Mouse (Mus musculus) ES-E14 (cell line): ENCODE measurements around the gene Piezo1. TPM values are rescaled to one million over a fixed set of nuclear protein-coding genes. Genes with fewer than 3 reads are reported as not detected.

Source experiments
- DNase-seq: peaks from one replicate; pipeline ENCODE4 v3.0.0-alpha.2; 2013; ENCODE audit warnings: low read depth, low spot score
- H3K27ac ChIP-seq: 2 replicates; pipeline ENCODE4 v1.5.1; 2012; ENCODE audit warnings: low read depth, mild to moderate bottlenecking, low read length, moderate library complexity, mixed read lengths; ENCODE audit not compliant: poor library complexity, insufficient read depth, severe bottlenecking
- H3K36me3 ChIP-seq: 2 replicates; pipeline ENCODE4 v1.6.1; 2012; ENCODE audit warnings: mild to moderate bottlenecking, low read length, moderate library complexity, mixed read lengths; ENCODE audit not compliant: control insufficient read depth, poor library complexity, insufficient read depth, severe bottlenecking
- H3K4me1 ChIP-seq, 2 experiments: fragments of 150-350 bp in 1 of 2; sonication (generic) in 1 of 2; 2 replicates each; pipeline ENCODE4 v1.6.1; 2012; ENCODE audit warnings: low read length in 2 of 2, mild to moderate bottlenecking in 1 of 2, mixed read lengths in 1 of 2; ENCODE audit not compliant: control insufficient read depth in 2 of 2, insufficient read depth in 2 of 2, poor library complexity in 1 of 2
- H3K4me3 ChIP-seq, 2 experiments: fragments of 150-350 bp in 1 of 2; sonication (generic) in 1 of 2; 2 replicates each; pipeline ENCODE4 v1.5.1; 2012; ENCODE audit warnings: low read length in 2 of 2, low read depth in 1 of 2, mild to moderate bottlenecking in 1 of 2, mixed read lengths in 1 of 2; ENCODE audit not compliant: insufficient read depth in 1 of 2, poor library complexity in 1 of 2, severe bottlenecking in 1 of 2
- H3K9ac ChIP-seq: 2 replicates; pipeline ENCODE4 v1.6.1; 2012; ENCODE audit warnings: low read depth, mild to moderate bottlenecking, low read length, mixed read lengths; ENCODE audit not compliant: poor library complexity, insufficient read depth, severe bottlenecking
- H3K9me3 ChIP-seq: fragments of 150-350 bp; sonication (generic); 2 replicates; pipeline ENCODE4 v1.6.1; 2012; ENCODE audit warnings: low read depth, mild to moderate bottlenecking, low read length; ENCODE audit not compliant: control insufficient read depth, insufficient read depth
- CHD2 ChIP-seq: IDR thresholded peaks from 2 replicates; pipeline ENCODE4 v1.6.1; 2014; ENCODE audit warnings: mild to moderate bottlenecking, low read depth, low read length, inconsistent platforms
- HCFC1 ChIP-seq: IDR thresholded peaks from 2 replicates; pipeline ENCODE4 v1.6.1; 2012; ENCODE audit warnings: low read length, inconsistent platforms, borderline replicate concordance; ENCODE audit not compliant: insufficient read depth
- MAFK ChIP-seq: IDR thresholded peaks from 2 replicates; pipeline ENCODE4 v1.6.1; 2014; ENCODE audit warnings: mild to moderate bottlenecking, low read depth, low read length, inconsistent platforms; ENCODE audit not compliant: insufficient read depth
- ZC3H11A ChIP-seq: IDR thresholded peaks from 2 replicates; pipeline ENCODE4 v1.6.1; 2012; ENCODE audit warnings: low read depth, mild to moderate bottlenecking, inconsistent platforms, low read length, borderline replicate concordance
- ZNF384 ChIP-seq: IDR thresholded peaks from 2 replicates; pipeline ENCODE4 v1.6.1; 2012; ENCODE audit warnings: low read depth, low read length, inconsistent platforms
- in situ Hi-C, 2 experiments: fragments of 600-800 bp; cut with MboI; formaldehyde crosslinking; loops; one replicate each; pipeline ENCODE4 v1.15.1; 2025; ENCODE audit warnings: low sequenced_read_pairs in 2 of 2, inconsistent platforms in 1 of 2; ENCODE audit not compliant: unreplicated experiment in 2 of 2
- total RNA-seq: library from RNA; depleted of rRNA; stranded (reverse); fragments of 300-350 nt; gene quantifications from 2 replicates; pipeline ENCODE4 v1.2.3, GENCODE M21; 2012

Piezo1 gene
- total RNA-seq, 1 experiment = 204 TPM

DNA sequence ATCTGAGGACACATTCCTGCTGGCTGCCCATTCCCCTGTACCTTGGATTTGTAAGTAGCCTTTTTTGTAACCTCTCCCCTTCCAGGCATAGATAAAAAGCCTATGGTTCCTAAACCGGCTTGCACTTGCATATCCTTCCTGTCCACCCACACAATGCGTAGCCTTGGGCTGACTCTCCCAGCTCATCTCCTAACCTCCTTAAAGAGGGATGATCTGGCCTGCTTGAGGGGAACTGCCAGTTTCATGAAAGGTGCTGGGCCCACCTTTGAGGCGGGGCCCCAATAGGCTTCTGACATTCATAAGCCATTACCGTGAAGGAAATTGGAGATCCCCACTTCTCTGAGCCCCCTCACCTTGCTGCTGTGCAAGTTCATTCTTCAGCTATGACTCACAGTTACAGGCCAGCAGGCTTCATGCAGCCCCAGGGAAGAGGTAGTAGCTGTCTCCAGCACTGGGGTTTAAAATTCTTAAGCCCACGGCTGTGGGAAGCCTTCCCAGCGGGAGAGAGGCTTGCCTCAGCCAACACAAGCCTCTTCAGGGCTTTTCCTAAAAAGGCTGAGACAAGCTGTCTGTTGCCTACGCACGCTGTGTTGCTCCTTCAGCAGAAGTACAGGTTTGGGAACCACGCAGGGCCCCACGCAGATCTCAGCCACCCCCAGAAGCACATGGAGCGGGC, 89.5 kb downstream of the Piezo1 start:
- in situ Hi-C loops = no loop called here
- DNase-seq = no peak
- Histone ChIP-seq H3K4me1 (peaks cover 0 to 18% of the 10 kb centered on the region in 2 experiments; a peak in 2 of 4 replicates), H3K9ac (no peak overlapping the region), H3K4me3 (no peak overlapping the region), H3K36me3 (peaks cover under 1% of the 10 kb centered on the region; the same call in 1 of the 2 replicates), H3K9me3 (no peaks in the 10 kb centered on the region), H3K27ac (peak overlapping the region; percentile 38; the same call in 1 of the 2 replicates)
- TF ChIP-seq CHD2 (no peak), HCFC1 (no peak), ZNF384 (no peak), ZC3H11A (no peak), MAFK (no peak)

DNA sequence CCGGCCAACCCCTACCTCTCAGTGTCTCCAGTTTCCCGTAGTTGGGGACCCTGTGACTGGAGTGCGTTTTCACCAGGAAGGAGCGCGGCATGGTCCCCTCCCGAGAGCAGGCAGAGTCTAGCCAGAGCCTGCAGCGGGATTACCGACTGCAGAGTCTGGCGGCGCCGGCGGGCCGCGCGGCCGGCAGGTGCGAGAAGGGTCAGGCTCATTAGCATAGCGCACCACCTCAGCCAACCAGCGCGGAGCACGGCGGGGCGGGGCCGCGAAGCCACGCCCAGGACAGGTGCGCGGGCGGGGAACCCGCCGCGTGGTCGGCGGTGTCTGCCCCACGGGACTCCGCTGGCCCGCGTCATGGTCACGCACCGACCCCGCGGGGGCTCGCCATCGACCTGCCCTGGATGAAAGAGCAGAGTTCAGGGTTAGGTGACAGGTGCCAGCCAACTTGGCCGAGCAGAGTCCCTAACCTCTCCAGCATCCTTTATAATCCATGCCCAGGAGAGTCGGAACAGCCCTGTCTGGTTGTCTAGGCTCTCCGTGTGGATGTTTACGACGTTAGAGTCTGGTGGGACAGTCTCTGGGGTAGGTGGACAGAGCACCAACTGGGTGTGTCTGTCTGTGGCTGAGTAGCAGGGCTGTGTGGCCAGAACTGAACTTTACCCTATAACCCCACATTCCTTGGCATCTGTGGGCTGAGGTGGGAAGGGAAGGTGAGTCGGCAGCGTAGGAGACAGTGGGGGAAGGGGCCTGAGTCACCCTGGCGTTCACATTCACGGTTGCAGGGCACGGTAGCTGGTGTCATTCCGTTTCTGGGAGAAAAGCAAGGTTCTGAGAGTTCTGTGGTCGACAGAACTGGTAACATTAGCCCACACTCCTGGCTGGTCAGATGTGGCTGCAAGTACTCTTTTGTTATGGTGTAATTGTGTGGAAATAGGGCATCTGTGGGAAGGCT, 90.3 kb downstream of the Piezo1 start, which contains the start of gene Snai3:
Gene Snai3, minus strand, starts transcription at position 210 of the 949 bp plus-strand sequence.
- H3K27ac ChIP-seq = no peak within 1 kb of the TSS
- H3K9ac ChIP-seq = peak within 1 kb of the TSS; percentile 45
- H3K9me3 ChIP-seq = no peaks in the 10 kb centered on the region
- in situ Hi-C loops = no loop called here
- TF ChIP-seq ZC3H11A (no peak), MAFK (peak; percentile 58; the same call in 1 of the 2 replicates)
- peaks cover 4% of the 10 kb centered on the region; the same call in 1 of the 2 replicates for H3K36me3 ChIP-seq
- no peak for DNase-seq
- H3K4me1 ChIP-seq = peaks cover 0 to 18% of the 10 kb centered on the region in 2 experiments; a peak in 2 of 4 replicates
- peak within 1 kb of the TSS; percentile 60 to 85 for H3K4me3 ChIP-seq

DNA sequence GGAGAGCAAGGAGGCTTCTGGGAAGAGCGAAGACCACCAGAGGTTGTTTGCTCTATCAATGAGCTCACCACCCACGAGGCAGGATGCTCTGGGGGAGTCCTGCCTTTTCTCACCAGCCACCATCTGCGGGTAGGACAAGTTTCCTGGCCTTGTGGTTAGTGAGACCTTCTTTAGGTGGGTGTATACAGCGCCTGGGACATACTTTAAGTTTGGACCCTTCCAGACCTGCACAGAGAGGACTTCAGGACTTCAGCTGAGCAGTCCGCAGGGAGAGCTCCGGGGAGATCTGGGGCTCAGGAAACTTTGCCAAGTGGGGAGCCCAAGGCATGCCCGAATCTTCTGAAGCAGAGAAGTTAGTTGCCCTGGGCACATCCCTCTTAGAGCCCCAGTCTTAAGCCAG, 91.1 kb downstream of the Piezo1 start:
- no peaks in the 10 kb centered on the region for H3K9me3 ChIP-seq
- peak overlapping the region; percentile 60 to 85 for H3K4me3 ChIP-seq
- TF ChIP-seq CHD2 = no peak
- in situ Hi-C loops = no loop called here
- peak overlapping the region; percentile 45 for H3K9ac ChIP-seq
- no peak for DNase-seq
- peaks cover 0 to 18% of the 10 kb centered on the region in 2 experiments; a peak in 2 of 4 replicates for H3K4me1 ChIP-seq
- H3K36me3 ChIP-seq = peaks cover 4% of the 10 kb centered on the region; the same call in 1 of the 2 replicates
- H3K27ac ChIP-seq = no peak overlapping the region

DNA sequence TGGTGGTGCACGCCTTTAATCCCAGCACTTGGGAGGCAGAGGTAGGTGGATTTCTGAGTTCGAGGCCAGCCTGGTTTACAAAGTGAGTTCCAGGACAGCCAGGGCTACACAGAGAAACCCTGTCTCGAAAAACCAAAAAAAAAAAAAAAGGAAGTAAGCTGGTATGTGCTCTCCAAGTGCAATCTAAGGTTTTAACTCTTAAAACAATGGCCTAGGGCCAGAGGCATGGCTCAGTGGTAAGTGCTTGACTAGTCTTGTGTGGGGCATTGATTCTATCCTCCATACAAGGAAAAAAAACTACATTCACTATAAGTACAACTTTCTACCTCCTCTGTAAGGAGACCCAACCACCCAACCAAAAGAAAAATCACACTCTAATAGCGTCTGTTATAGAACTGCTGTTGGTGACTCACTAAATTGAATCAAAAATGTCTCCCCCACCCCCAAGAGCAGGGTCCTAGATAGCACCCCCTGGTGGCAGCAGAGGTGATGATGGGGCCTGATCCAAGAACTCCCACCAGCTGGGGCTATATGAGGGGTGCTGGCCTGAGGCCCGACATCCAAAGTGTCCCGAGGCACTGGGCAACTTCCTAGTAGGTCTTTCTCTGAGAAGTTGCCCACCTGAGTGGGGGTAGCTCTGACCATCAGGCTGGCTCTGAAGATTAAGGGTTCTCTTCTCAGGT, 91.8 kb downstream of the Piezo1 start:
- no peak for TF ChIP-seq ZNF384
- TF ChIP-seq ZC3H11A = no peak
- TF ChIP-seq HCFC1 = no peak
- TF ChIP-seq MAFK = no peak
- no peak for TF ChIP-seq CHD2
- Histone ChIP-seq H3K9ac (no peak overlapping the region), H3K27ac (no peak overlapping the region), H3K36me3 (peaks cover 4% of the 10 kb centered on the region; the same call in 1 of the 2 replicates), H3K9me3 (no peaks in the 10 kb centered on the region), H3K4me1 (peaks cover 0 to 18% of the 10 kb centered on the region in 2 experiments; a peak in 2 of 4 replicates), H3K4me3 (peak overlapping the region in 1 of 2 experiments; percentile 85; a peak in 1 of 4 replicates)
- in situ Hi-C loops = no loop called here
- DNase-seq = no peak
